Mouse (Mus musculus) heart, embryonic 11.5 days (tissue): ENCODE results near the gene Arl6ip1. TPM values are rescaled to one million over a fixed set of nuclear protein-coding genes. Genes with fewer than 3 reads are reported as not detected.

ENCODE experiments used
- ATAC-seq: fragments of 200-750 bp; cut with Nextera tagmentation; replicated peaks from 2 replicates; pipeline ENCODE4 v1.8.0; 2017; ENCODE audit warnings: moderate library complexity; ENCODE audit not compliant: insufficient number of reproducible peaks, low FRiP score, low TSS enrichment
- H3K27ac ChIP-seq: fragments of 300-500 bp; sonication (generic); 2 replicates; pipeline ENCODE4 v1.5.1; 2014; ENCODE audit warnings: mild to moderate bottlenecking, low read depth, low read length
- H3K27me3 ChIP-seq: fragments of 300-500 bp; sonication (generic); 2 replicates; pipeline ENCODE4 v1.6.1; 2014; ENCODE audit warnings: mild to moderate bottlenecking, low read length, mixed read lengths; ENCODE audit not compliant: control insufficient read depth, insufficient read depth
- H3K36me3 ChIP-seq: fragments of 300-500 bp; sonication (generic); 2 replicates; pipeline ENCODE4 v1.6.1; 2014; ENCODE audit warnings: mild to moderate bottlenecking, low read length, moderate library complexity, mixed read lengths; ENCODE audit not compliant: control insufficient read depth, insufficient read depth
- H3K4me1 ChIP-seq: fragments of 300-500 bp; sonication (generic); 2 replicates; pipeline ENCODE4 v1.6.1; 2014; ENCODE audit warnings: low read length; ENCODE audit not compliant: control insufficient read depth, insufficient read depth
- H3K4me2 ChIP-seq: fragments of 300-500 bp; sonication (generic); 2 replicates; pipeline ENCODE4 v1.6.1; 2014; ENCODE audit warnings: mild to moderate bottlenecking, moderate library complexity
- H3K4me3 ChIP-seq: fragments of 300-500 bp; sonication (generic); 2 replicates; pipeline ENCODE4 v1.5.1; 2014; ENCODE audit warnings: low read depth, low read length
- H3K9ac ChIP-seq: fragments of 300-500 bp; sonication (generic); 2 replicates; pipeline ENCODE4 v1.6.1; 2014; ENCODE audit warnings: mild to moderate bottlenecking, low read depth, low read length, moderate library complexity
- H3K9me3 ChIP-seq: fragments of 300-500 bp; sonication (generic); replicated peaks from 2 replicates; pipeline ENCODE4 v1.6.1; 2016; ENCODE audit warnings: low read length; ENCODE audit not compliant: control insufficient read depth
- WGBS: fragments of 180-500 bp; shearing (Covaris S2); extraction: QIAGEN DNeasy Blood & Tissue Kit; methylation state at CpG from one replicate; pipeline ENCODE4 v1.1.7; 2014; ENCODE audit not compliant: insufficient replicate concordance; 5-methylcytosine and 5-hydroxymethylcytosine counted together
- polyA plus RNA-seq: library from polyadenylated mRNA; unstranded; fragments of >200 nt; fragmentation: Nextera tagmentation; extraction: Ambion mirVana; gene quantifications from 2 replicates; pipeline ENCODE4 v1.2.1, GENCODE M21; 2014

The Arl6ip1 gene
- polyA plus RNA-seq, 1 experiment from 2014 or later = 259 TPM

- H3K4me1 ChIP-seq = peaks cover 28% of the 10 kb centered on the region
- H3K27ac ChIP-seq = no peak overlapping the region
- WGBS = 82% methylated on average over 3 of the region's 3 CpGs
- H3K36me3 ChIP-seq = peaks cover 56% of the 10 kb centered on the region
- H3K4me3 ChIP-seq = no peak overlapping the region
- no peak overlapping the region for H3K9ac ChIP-seq
- no peaks in the 10 kb centered on the region for H3K27me3 ChIP-seq
- H3K4me2 ChIP-seq = peak overlapping the region; percentile 2; the same call in 1 of the 2 replicates
- no peak for ATAC-seq
- no peaks in the 10 kb centered on the region for H3K9me3 ChIP-seq
Measured at GRCm38 (mm10) chr7:118111128-118111527, 18.3 kb downstream of the Arl6ip1 start.

- Histone ChIP-seq H3K4me3 (no peak overlapping the region), H3K9me3 (no peaks in the 10 kb centered on the region), H3K4me2 (no peak overlapping the region), H3K36me3 (peaks cover 51% of the 10 kb centered on the region), H3K9ac (no peak overlapping the region), H3K4me1 (peaks cover 11% of the 10 kb centered on the region), H3K27ac (no peak overlapping the region), H3K27me3 (no peaks in the 10 kb centered on the region)
- 67% methylated on average over 1 of the region's 1 CpGs for WGBS
- no peak for ATAC-seq
Measured at GRCm38 (mm10) chr7:118107671-118108070, 21.8 kb downstream of the Arl6ip1 start.

GRCm38 (mm10) chr7:118104458-118105052 lies 24.9 kb downstream of the Arl6ip1 start:
- no peak for ATAC-seq
- Histone ChIP-seq H3K36me3 (peaks cover 33% of the 10 kb centered on the region), H3K4me1 (no peaks in the 10 kb centered on the region), H3K4me3 (no peak overlapping the region), H3K4me2 (no peak overlapping the region), H3K9me3 (no peaks in the 10 kb centered on the region), H3K9ac (no peak overlapping the region), H3K27me3 (no peaks in the 10 kb centered on the region), H3K27ac (no peak overlapping the region)
- WGBS = 60% methylated on average over 5 of the region's 5 CpGs

GRCm38 (mm10) chr7:118103462-118104379 lies 25.7 kb downstream of the Arl6ip1 start:
- Histone ChIP-seq H3K4me1 (no peaks in the 10 kb centered on the region), H3K9ac (no peak overlapping the region), H3K4me2 (no peak overlapping the region), H3K27ac (no peak overlapping the region), H3K9me3 (no peaks in the 10 kb centered on the region), H3K27me3 (no peaks in the 10 kb centered on the region), H3K4me3 (no peak overlapping the region), H3K36me3 (peaks cover 25% of the 10 kb centered on the region)
- no peak for ATAC-seq
- WGBS = 41% methylated on average over 5 of the region's 5 CpGs

- Histone ChIP-seq H3K4me2 (no peak overlapping the region), H3K36me3 (peaks cover 16% of the 10 kb centered on the region), H3K9ac (no peak overlapping the region), H3K9me3 (no peaks in the 10 kb centered on the region), H3K27me3 (no peaks in the 10 kb centered on the region), H3K4me1 (no peaks in the 10 kb centered on the region), H3K4me3 (no peak overlapping the region), H3K27ac (no peak overlapping the region)
- WGBS = 40% methylated on average over 4 of the region's 4 CpGs
- peak; percentile 29 for ATAC-seq
Measured at GRCm38 (mm10) chr7:118102678-118103461, 26.6 kb downstream of the Arl6ip1 start.

- Histone ChIP-seq H3K4me1 (no peaks in the 10 kb centered on the region), H3K4me3 (no peak overlapping the region), H3K27ac (no peak overlapping the region), H3K9ac (no peak overlapping the region), H3K4me2 (no peak overlapping the region), H3K9me3 (no peaks in the 10 kb centered on the region), H3K27me3 (no peaks in the 10 kb centered on the region), H3K36me3 (peaks cover 10% of the 10 kb centered on the region)
- no peak for ATAC-seq
- WGBS = 42% methylated on average over 4 of the region's 4 CpGs
Measured at GRCm38 (mm10) chr7:118102231-118102630, 27.2 kb downstream of the Arl6ip1 start.

GRCm38 (mm10) chr7:118097615-118098014 lies 31.8 kb downstream of the Arl6ip1 start:
- no peaks in the 10 kb centered on the region for H3K4me1 ChIP-seq
- H3K27ac ChIP-seq = no peak overlapping the region
- no peak overlapping the region for H3K4me3 ChIP-seq
- no peak overlapping the region for H3K4me2 ChIP-seq
- no peaks in the 10 kb centered on the region for H3K27me3 ChIP-seq
- no peak for ATAC-seq
- no peaks in the 10 kb centered on the region for H3K9me3 ChIP-seq
- H3K36me3 ChIP-seq = no peaks in the 10 kb centered on the region
- WGBS = 54% methylated on average over 7 of the region's 7 CpGs
- no peak overlapping the region for H3K9ac ChIP-seq

- H3K27ac ChIP-seq = no peak overlapping the region
- H3K9me3 ChIP-seq = no peaks in the 10 kb centered on the region
- no peaks in the 10 kb centered on the region for H3K4me1 ChIP-seq
- no peak overlapping the region for H3K4me3 ChIP-seq
- H3K4me2 ChIP-seq = no peak overlapping the region
- H3K27me3 ChIP-seq = no peaks in the 10 kb centered on the region
- WGBS = 73% methylated on average over 4 of the region's 4 CpGs
- no peaks in the 10 kb centered on the region for H3K36me3 ChIP-seq
- no peak overlapping the region for H3K9ac ChIP-seq
- ATAC-seq = no peak
Measured at GRCm38 (mm10) chr7:118079987-118080386, 49.5 kb downstream of the Arl6ip1 start.
